Mouse (Mus musculus) cerebellum, adult 2 months (tissue): ENCODE data around the gene Cideb.

ENCODE experiments used
- CTCF ChIP-seq: fragments of 200-500 bp; IDR thresholded peaks from 2 replicates; pipeline ENCODE4 v1.5.1; 2011; ENCODE audit warnings: low read depth, mild to moderate bottlenecking, control low read depth, low read length, moderate library complexity, borderline replicate concordance; ENCODE audit not compliant: insufficient read depth
- POLR2A ChIP-seq: fragments of 200-500 bp; IDR thresholded peaks from 2 replicates; pipeline ENCODE4 v1.6.1; 2011; ENCODE audit warnings: low read length, control low read depth, borderline replicate concordance; ENCODE audit not compliant: insufficient read depth

DNA sequence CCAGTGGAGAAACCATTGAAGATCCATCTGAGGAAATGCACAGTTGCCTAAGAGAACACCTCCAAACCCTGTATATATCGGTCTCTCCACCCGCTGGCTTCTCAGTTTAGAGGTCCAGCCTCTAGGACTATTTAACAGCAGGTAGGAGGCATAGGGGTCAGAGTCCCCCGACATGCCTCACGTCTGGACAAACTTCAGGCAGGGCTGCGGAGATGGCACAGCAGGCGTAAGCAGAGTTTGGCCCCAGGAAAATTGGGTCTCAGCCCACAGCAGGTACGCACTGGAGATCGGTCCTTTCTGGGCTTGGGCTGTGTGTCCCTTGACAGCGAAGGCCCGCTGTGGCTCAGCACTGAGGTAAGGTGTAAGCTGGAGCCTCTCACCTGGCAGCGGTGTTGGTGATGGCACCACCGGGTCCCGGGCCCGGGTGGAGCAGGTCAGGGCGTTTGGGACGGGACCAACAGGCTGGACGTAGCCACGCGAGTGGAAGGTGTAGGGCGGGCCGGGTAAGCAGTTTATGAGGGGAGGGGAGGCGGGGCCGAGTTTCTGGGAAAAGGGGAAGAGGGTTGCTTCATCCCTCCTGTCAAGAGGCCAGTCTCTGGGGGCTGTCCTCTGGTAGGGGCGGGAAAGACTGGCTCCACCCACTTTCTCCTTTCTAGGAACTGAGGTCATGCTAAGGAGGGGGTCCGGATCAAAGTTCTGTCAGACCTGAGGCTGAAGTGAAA is 45.1 kb downstream of the Cideb start:
- TF ChIP-seq CTCF (no peak), POLR2A (no peak)
